Mouse (Mus musculus): ENCODE results near the gene Hdhd3.

DNA sequence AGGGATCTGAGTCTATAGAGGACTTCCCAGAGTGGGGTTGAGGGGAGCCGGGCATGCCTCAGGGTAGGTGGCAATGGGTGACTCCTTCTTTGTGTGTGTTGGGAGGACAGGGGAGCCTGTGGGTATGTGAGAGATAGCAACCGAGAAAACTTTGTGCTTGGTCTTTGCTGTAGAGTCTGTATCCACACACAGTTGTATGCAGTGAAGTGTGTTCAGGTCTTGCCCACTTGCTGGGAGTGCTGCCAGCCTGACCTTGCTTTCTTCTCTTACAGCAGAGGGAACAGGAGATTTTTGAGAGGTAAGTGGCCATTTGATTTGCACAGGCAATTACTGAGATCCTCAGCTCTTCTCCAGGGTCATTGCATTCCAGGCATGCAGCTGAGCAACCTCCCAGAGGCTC lies 15.4 kb downstream of the Hdhd3 start:
- TF ChIP-seq CTCF (IDR thresholded peaks at IDR 0.05; ENCODE audit: low read depth, low read length) (no peak), EP300 (IDR thresholded peaks at IDR 0.05; ENCODE audit: insufficient read depth, low read depth, low read length) (no peak)

Data from ES-Bruce4 (cell line).